Mouse (Mus musculus): ENCODE results near the gene Cd8a. TPM values are rescaled to one million over a fixed set of nuclear protein-coding genes. Genes with fewer than 3 reads are reported as not detected.

Cd8a gene
- polyA plus RNA-seq, 1 experiment from 2014 or later, result 0.07 TPM

- Histone ChIP-seq H3K4me2 (replicated peaks; ENCODE audit: low read depth, low read length) (no peak overlapping the region), H3K9me3 (ENCODE audit: control insufficient read depth, low read depth, low read length) (no peaks in the 10 kb centered on the region), H3K4me3 (ENCODE audit: low read depth, low read length) (no peak overlapping the region), H3K9ac (replicated peaks; ENCODE audit: low read depth, low read length) (no peak overlapping the region), H3K4me1 (ENCODE audit: control insufficient read depth, insufficient read depth, low read length) (no peaks in the 10 kb centered on the region), H3K27ac (ENCODE audit: low read length) (no peak overlapping the region), H3K36me3 (ENCODE audit: control insufficient read depth, insufficient read depth, low read length) (no peaks in the 10 kb centered on the region), H3K27me3 (ENCODE audit: control insufficient read depth, insufficient read depth, low read length) (no peaks in the 10 kb centered on the region)
- WGBS, result 94% methylated on average over 8 of the region's 8 CpGs
- no peak for ATAC-seq (ENCODE audit: insufficient number of reproducible peaks, insufficient read depth, low FRiP score, low read depth)
Measured at GRCm38 (mm10) chr6:71337666-71338065, 35.6 kb upstream of the Cd8a start.

GRCm38 (mm10) chr6:71338941-71339340, 34.3 kb upstream of the Cd8a start:
- H3K9ac ChIP-seq (replicated peaks; ENCODE audit: low read depth, low read length), result no peak overlapping the region
- no peak overlapping the region for H3K27ac ChIP-seq (ENCODE audit: low read length)
- H3K4me1 ChIP-seq (ENCODE audit: control insufficient read depth, insufficient read depth, low read length), result no peaks in the 10 kb centered on the region
- ATAC-seq (ENCODE audit: insufficient number of reproducible peaks, insufficient read depth, low FRiP score, low read depth), result no peak
- no peaks in the 10 kb centered on the region for H3K9me3 ChIP-seq (ENCODE audit: control insufficient read depth, low read depth, low read length)
- H3K36me3 ChIP-seq (ENCODE audit: control insufficient read depth, insufficient read depth, low read length), result no peaks in the 10 kb centered on the region
- no peak overlapping the region for H3K4me3 ChIP-seq (ENCODE audit: low read depth, low read length)
- H3K27me3 ChIP-seq (ENCODE audit: control insufficient read depth, insufficient read depth, low read length), result no peaks in the 10 kb centered on the region
- H3K4me2 ChIP-seq (replicated peaks; ENCODE audit: low read depth, low read length), result no peak overlapping the region
- WGBS, result 76% methylated on average over 3 of the region's 3 CpGs

- WGBS, result 74% methylated on average over 4 of the region's 4 CpGs
- ATAC-seq (ENCODE audit: insufficient number of reproducible peaks, insufficient read depth, low FRiP score, low read depth), result no peak
- no peaks in the 10 kb centered on the region for H3K27me3 ChIP-seq (ENCODE audit: control insufficient read depth, insufficient read depth, low read length)
Measured at GRCm38 (mm10) chr6:71339351-71339750, 33.9 kb upstream of the Cd8a start.

DNA sequence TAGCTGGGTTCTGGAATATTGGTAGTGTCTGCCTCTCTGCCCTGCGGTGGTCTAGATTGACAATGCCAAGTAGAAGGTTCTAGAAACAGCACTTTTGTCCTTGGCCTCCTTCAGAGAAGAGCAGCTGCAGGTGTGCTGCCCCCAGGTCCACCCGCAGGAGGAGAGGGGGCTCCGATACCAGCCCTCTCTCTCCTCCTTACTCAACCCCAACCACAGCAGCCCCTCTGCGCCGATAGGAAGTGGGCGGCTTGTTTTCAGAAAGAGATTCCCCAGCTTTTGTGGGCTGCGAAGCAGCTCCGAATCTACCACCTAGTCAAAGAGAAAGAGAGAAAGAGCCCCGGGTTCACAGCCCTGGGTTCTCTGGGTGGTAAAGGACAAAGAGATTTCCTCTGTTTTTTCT, 32.0 kb upstream of the Cd8a start:
- no peaks in the 10 kb centered on the region for H3K27me3 ChIP-seq (ENCODE audit: control insufficient read depth, insufficient read depth, low read length)
- no peak overlapping the region for H3K4me2 ChIP-seq (replicated peaks; ENCODE audit: low read depth, low read length)
- H3K9ac ChIP-seq (replicated peaks; ENCODE audit: low read depth, low read length), result no peak overlapping the region
- no peaks in the 10 kb centered on the region for H3K36me3 ChIP-seq (ENCODE audit: control insufficient read depth, insufficient read depth, low read length)
- no peak overlapping the region for H3K4me3 ChIP-seq (ENCODE audit: low read depth, low read length)
- H3K27ac ChIP-seq (ENCODE audit: low read length), result no peak overlapping the region
- H3K4me1 ChIP-seq (ENCODE audit: control insufficient read depth, insufficient read depth, low read length), result no peaks in the 10 kb centered on the region
- no peaks in the 10 kb centered on the region for H3K9me3 ChIP-seq (ENCODE audit: control insufficient read depth, low read depth, low read length)
- ATAC-seq (ENCODE audit: insufficient number of reproducible peaks, insufficient read depth, low FRiP score, low read depth), result no peak
- WGBS, result 87% methylated on average over 9 of the region's 9 CpGs

More at GRCm38 (mm10) chr6:71339351-71339750, 33.9 kb upstream of the Cd8a start:
- Histone ChIP-seq H3K4me1 (ENCODE audit: control insufficient read depth, insufficient read depth, low read length) (no peaks in the 10 kb centered on the region), H3K4me3 (ENCODE audit: low read depth, low read length) (no peak overlapping the region), H3K4me2 (replicated peaks; ENCODE audit: low read depth, low read length) (no peak overlapping the region), H3K36me3 (ENCODE audit: control insufficient read depth, insufficient read depth, low read length) (no peaks in the 10 kb centered on the region), H3K27ac (ENCODE audit: low read length) (no peak overlapping the region), H3K9me3 (ENCODE audit: control insufficient read depth, low read depth, low read length) (no peaks in the 10 kb centered on the region), H3K9ac (replicated peaks; ENCODE audit: low read depth, low read length) (no peak overlapping the region)

GRCm38 (mm10) chr6:71348006-71348405, 25.2 kb upstream of the Cd8a start:
- H3K9ac ChIP-seq (replicated peaks; ENCODE audit: low read depth, low read length), result no peak overlapping the region

GRCm38 (mm10) chr6:71351201-71351600, 22.0 kb upstream of the Cd8a start:
- H3K4me3 ChIP-seq (ENCODE audit: low read depth, low read length), result no peak overlapping the region
- no peak for ATAC-seq (ENCODE audit: insufficient number of reproducible peaks, insufficient read depth, low FRiP score, low read depth)
- H3K4me1 ChIP-seq (ENCODE audit: control insufficient read depth, insufficient read depth, low read length), result no peaks in the 10 kb centered on the region
- H3K36me3 ChIP-seq (ENCODE audit: control insufficient read depth, insufficient read depth, low read length), result no peaks in the 10 kb centered on the region
- no peak overlapping the region for H3K4me2 ChIP-seq (replicated peaks; ENCODE audit: low read depth, low read length)
- no peak overlapping the region for H3K27ac ChIP-seq (ENCODE audit: low read length)
- no peaks in the 10 kb centered on the region for H3K9me3 ChIP-seq (ENCODE audit: control insufficient read depth, low read depth, low read length)
- no peak overlapping the region for H3K9ac ChIP-seq (replicated peaks; ENCODE audit: low read depth, low read length)
- no peaks in the 10 kb centered on the region for H3K27me3 ChIP-seq (ENCODE audit: control insufficient read depth, insufficient read depth, low read length)
- 94% methylated on average over 3 of the region's 3 CpGs for WGBS

More at GRCm38 (mm10) chr6:71348006-71348405, 25.2 kb upstream of the Cd8a start:
- Histone ChIP-seq H3K4me1 (ENCODE audit: control insufficient read depth, insufficient read depth, low read length) (no peaks in the 10 kb centered on the region), H3K27me3 (ENCODE audit: control insufficient read depth, insufficient read depth, low read length) (no peaks in the 10 kb centered on the region), H3K9me3 (ENCODE audit: control insufficient read depth, low read depth, low read length) (no peaks in the 10 kb centered on the region), H3K36me3 (ENCODE audit: control insufficient read depth, insufficient read depth, low read length) (no peaks in the 10 kb centered on the region), H3K4me2 (replicated peaks; ENCODE audit: low read depth, low read length) (no peak overlapping the region), H3K4me3 (ENCODE audit: low read depth, low read length) (no peak overlapping the region), H3K27ac (ENCODE audit: low read length) (no peak overlapping the region)
- no peak for ATAC-seq (ENCODE audit: insufficient number of reproducible peaks, insufficient read depth, low FRiP score, low read depth)
- 91% methylated on average over 9 of the region's 9 CpGs for WGBS

DNA sequence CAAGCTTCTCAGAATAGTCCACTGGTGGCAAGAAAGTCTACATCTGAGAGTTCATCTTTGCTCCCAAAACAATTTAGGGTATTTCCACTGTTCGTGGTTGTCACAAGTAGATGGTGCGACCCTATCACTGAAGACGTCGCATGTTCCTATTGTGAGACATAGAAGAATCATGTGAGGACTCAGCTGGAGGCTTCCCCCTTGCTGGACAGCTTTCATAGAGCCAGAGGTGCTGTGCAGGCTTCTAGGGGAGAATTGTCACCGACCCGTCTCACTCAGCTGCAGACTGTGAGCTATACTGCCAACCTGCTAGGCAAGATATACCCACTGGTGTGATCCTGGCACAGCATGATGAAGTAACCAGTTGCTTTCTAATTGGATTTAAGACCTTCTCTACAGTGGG, 21.0 kb upstream of the Cd8a start:
- ATAC-seq (ENCODE audit: insufficient number of reproducible peaks, insufficient read depth, low FRiP score, low read depth), result no peak
- Histone ChIP-seq H3K4me1 (ENCODE audit: control insufficient read depth, insufficient read depth, low read length) (no peaks in the 10 kb centered on the region), H3K36me3 (ENCODE audit: control insufficient read depth, insufficient read depth, low read length) (no peaks in the 10 kb centered on the region), H3K4me3 (ENCODE audit: low read depth, low read length) (no peak overlapping the region), H3K27ac (ENCODE audit: low read length) (no peak overlapping the region), H3K9ac (replicated peaks; ENCODE audit: low read depth, low read length) (no peak overlapping the region), H3K4me2 (replicated peaks; ENCODE audit: low read depth, low read length) (no peak overlapping the region), H3K27me3 (ENCODE audit: control insufficient read depth, insufficient read depth, low read length) (no peaks in the 10 kb centered on the region), H3K9me3 (ENCODE audit: control insufficient read depth, low read depth, low read length) (no peaks in the 10 kb centered on the region)
- 88% methylated on average over 6 of the region's 6 CpGs for WGBS

GRCm38 (mm10) chr6:71352866-71353427, 20.3 kb upstream of the Cd8a start:
- Histone ChIP-seq H3K9ac (replicated peaks; ENCODE audit: low read depth, low read length) (no peak overlapping the region), H3K36me3 (ENCODE audit: control insufficient read depth, insufficient read depth, low read length) (no peaks in the 10 kb centered on the region), H3K4me2 (replicated peaks; ENCODE audit: low read depth, low read length) (no peak overlapping the region), H3K27me3 (ENCODE audit: control insufficient read depth, insufficient read depth, low read length) (no peaks in the 10 kb centered on the region), H3K9me3 (ENCODE audit: control insufficient read depth, low read depth, low read length) (no peaks in the 10 kb centered on the region), H3K4me1 (ENCODE audit: control insufficient read depth, insufficient read depth, low read length) (no peaks in the 10 kb centered on the region), H3K4me3 (ENCODE audit: low read depth, low read length) (no peak overlapping the region), H3K27ac (ENCODE audit: low read length) (no peak overlapping the region)
- 79% methylated on average over 10 of the region's 10 CpGs for WGBS
- no peak for ATAC-seq (ENCODE audit: insufficient number of reproducible peaks, insufficient read depth, low FRiP score, low read depth)

DNA sequence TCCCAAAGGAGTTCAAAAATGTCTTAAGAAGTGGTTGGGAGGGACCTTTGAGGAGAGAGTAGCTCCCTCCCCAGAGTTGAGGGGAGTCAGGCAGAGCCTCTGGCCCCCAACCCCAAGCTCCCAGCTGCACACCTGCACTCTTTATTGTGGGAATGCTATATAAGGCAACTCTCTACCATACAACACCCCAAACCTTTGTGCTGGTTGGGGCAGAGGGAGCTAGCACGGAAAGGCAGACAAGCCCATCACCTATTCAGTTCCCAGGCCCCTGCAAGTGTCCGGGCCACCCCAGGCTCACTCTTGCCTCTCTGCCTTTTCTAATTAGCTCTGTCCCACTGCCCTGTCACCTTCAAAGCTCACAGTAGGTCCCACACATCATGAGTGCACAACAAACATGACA, 19.5 kb upstream of the Cd8a start:
- no peak for ATAC-seq (ENCODE audit: insufficient number of reproducible peaks, insufficient read depth, low FRiP score, low read depth)
- H3K27ac ChIP-seq (ENCODE audit: low read length), result no peak overlapping the region
- H3K9ac ChIP-seq (replicated peaks; ENCODE audit: low read depth, low read length), result no peak overlapping the region

More for the DNA sequence above, 19.5 kb upstream of the Cd8a start:
- no peaks in the 10 kb centered on the region for H3K36me3 ChIP-seq (ENCODE audit: control insufficient read depth, insufficient read depth, low read length)
- no peak overlapping the region for H3K4me3 ChIP-seq (ENCODE audit: low read depth, low read length)
- H3K9me3 ChIP-seq (ENCODE audit: control insufficient read depth, low read depth, low read length), result no peaks in the 10 kb centered on the region
- no peak overlapping the region for H3K4me2 ChIP-seq (replicated peaks; ENCODE audit: low read depth, low read length)
- 85% methylated on average over 2 of the region's 2 CpGs for WGBS
- H3K4me1 ChIP-seq (ENCODE audit: control insufficient read depth, insufficient read depth, low read length), result no peaks in the 10 kb centered on the region
- no peaks in the 10 kb centered on the region for H3K27me3 ChIP-seq (ENCODE audit: control insufficient read depth, insufficient read depth, low read length)
